Mouse (Mus musculus): ENCODE results near the gene Naa25.
"Not testable (repeated sequence)": the region's sequence is repeated elsewhere in the genome, so short reads cannot be mapped to it uniquely, and the experiment has no call there.

The Naa25 gene

DNA sequence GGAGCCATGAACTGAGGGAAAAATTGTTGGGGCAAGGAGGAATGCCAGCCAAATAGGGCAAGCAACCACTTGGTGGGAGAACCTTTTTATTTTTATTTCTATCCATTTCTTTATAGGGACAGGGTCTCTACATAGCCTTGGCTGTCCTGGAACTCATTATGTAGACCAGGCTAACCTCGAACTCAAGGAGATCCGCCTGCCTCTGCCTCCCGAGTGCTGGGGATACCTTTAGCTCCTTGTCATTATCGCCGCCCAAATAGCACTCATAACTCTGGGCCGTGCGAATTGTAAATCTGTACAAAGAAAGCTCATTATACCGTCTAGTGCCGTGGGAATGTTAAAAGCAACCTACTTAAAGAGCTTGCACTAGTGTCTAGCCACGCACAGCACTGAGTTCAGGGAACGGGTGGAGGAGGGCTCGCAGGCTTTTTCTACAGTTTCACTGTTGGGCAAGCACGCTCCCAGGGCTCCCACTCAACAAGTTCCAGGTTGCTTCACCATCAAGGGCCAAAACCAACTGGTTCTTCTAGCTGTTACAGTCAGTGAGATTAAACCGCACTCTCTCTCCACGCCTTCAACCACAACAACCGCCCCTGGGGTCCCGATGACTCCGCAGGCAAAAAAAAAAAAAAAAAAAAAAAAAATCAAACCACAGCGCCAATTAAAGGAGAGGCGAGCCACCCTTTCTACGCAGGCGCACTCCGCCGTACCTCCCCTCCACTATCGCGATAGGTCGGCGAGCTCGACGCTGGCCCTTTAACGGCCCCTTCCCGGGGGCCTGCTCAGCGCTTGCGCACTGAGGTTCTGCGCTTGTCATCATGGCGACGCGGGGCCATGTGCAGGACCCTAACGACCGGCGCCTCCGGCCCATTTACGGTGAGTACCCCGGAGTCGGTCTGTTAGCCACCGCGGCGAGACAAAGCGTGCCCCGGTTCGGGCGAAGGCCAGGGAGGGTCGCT is at the start of gene Naa25:
Gene Naa25, plus strand, starts transcription at position 750 of the 959 bp plus-strand sequence.
- DNase-seq (ENCODE audit: low read depth, low spot score): peak; percentile 96

DNA sequence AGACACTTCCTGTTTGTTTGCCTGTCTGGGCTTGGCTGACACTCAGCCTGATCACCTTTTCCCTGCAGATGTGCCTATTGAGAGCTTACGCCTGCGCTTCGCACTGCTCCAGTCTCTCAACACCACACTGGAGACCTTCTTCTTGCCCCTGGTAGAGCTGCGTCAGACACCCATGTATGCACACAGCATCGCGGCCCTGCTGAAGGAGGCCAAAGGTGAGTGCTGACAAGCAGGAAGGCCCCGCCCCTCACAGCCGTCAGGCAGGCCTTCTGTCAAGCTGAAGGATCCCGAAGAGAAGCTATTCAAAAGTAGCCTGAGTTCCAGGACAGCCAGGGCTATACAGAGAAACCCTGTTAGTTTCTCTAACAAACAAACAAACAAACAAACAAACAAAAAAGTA is 38.5 kb upstream of the Naa25 start:
- no peak for DNase-seq (ENCODE audit: low read depth, low spot score)

DNA sequence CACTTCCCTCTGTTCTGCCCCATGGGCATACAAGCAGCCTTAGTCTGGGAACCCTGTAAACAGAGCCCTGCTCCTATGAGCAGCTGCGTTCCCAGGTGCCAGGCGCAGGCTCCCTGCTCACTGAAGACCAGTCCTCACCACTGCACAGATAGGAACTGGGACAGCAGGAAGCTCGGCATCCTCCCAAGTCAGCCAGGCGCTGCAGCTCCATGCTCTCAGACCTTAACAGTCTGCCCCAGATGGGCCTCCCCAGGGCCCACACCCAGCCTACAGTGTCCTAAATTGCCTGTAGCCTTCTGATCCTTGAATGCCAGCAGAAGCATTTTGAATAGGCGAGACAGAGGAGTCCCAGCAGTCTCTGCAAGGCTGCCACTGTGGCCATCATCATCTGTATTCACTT is 36.0 kb upstream of the Naa25 start:
- no peak for DNase-seq (ENCODE audit: low read depth, low spot score)

DNA sequence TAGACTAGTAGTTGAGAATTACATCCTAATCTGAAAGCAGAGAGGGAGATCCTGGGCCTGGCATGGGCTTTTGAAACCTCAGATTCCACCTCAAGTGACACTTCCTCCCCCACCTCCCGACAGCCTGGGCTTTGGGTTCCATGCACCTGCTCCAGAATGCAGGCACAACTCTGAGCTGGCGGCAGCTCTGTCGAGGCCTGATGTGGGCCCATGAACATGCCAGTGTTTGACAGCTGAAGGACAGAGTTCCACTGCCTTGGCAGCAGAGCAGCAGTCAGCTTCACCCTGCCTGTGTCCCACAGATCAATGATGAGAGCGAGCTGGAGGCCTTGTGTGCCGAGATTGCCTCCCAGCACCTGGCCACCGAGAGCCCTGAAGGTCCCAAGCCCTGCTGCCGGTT is 34.3 kb upstream of the Naa25 start:
- DNase-seq (ENCODE audit: low read depth, low spot score): no peak

DNA sequence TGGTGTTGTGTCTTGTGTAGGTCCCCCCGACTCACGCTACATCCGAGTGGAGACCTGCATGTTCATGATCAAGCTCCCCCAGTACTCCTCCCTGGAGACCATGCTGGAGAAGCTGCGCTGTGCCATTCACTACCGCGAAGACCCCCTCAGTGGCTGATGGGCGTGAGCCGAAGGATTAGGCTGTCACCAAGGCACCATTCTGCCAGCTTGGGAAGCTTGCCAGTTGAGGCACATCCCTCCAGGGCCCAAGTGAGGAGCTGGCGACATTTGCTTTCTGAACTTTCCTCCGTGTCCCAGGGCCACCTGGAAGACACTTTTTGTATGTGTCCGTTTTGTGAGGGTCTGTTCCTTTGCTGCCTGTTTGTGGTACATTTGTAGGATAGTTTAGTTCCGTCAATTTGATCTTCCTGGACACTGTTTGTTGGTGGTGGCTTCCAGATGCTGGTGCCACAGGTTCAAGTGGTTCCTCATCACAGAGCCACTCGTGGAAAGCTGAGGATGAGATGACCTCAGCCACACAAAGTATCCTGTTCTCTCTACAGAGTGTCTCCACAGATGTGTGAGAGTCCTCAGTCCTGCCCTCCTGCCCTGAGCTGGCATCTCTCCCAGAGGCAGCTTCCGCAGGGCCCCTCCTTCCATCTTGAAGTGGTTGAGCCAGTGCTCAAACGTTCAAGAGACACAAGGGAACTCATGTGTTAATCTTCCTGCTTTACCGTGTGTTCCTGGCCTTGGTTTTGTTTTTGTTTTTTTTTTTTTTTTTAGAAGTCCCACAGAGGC is 31.1 kb upstream of the Naa25 start:
- DNase-seq (ENCODE audit: low read depth, low spot score): no peak

DNA sequence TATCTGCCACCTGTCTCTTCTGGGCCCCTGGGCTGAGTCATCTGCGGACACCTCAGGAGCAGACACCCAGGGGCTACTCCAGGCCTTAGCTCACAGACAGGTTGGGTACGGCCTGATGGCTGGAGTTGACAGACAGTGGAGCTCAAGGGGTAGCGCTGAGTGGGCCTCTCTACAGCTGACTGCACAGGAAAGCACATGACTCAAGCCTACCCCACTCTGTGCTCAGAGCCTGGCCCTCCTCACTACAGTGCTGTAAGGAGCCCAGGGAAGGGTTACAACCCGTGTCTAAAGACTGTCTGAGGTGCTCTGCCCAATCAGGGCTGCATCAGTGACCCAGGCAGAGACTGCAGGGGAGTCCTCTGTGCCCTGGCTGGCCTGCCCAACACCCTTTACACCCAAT is 30.5 kb upstream of the Naa25 start:
- no peak for DNase-seq (ENCODE audit: low read depth, low spot score)

DNA sequence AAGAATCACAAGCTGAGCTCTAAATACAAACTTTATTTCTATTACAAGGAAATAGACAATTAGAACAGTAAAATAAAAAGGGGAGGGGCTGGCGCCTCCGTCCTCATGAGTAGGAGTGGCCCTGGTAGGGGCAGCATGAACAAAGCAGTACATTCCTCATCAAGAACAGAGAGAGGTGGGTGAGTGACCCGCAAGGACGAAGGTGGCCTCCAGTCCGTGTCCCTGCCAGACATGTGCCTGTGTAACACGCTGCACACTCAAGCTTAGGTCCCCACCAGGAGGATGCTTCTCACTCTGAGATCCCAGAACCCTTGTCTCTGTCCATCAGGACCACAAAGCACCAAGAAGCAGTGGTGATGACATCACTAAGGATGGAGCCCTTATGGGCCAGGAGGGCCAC is 26.0 kb upstream of the Naa25 start:
- no peak for DNase-seq (ENCODE audit: low read depth, low spot score)

DNA sequence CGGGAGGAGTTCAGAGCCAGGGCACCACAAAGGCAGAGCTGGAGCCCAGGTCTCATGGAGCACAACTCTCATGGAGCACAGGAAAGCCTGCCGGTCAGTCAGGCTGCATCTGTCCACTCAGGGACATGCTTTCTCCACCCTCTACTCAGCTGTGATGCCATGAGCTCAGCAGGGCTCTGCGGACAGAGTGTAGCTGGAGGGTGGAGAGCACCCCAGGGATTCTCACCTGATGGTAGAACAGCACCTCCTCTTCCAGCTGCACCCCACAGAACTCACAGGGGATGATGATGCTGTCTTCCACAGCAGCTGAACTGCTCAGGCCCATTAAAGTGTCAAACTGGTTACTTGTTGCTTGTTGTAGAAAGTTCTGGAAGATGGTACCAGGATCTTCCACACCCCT is 22.9 kb upstream of the Naa25 start:
- no peak for DNase-seq (ENCODE audit: low read depth, low spot score)

DNA sequence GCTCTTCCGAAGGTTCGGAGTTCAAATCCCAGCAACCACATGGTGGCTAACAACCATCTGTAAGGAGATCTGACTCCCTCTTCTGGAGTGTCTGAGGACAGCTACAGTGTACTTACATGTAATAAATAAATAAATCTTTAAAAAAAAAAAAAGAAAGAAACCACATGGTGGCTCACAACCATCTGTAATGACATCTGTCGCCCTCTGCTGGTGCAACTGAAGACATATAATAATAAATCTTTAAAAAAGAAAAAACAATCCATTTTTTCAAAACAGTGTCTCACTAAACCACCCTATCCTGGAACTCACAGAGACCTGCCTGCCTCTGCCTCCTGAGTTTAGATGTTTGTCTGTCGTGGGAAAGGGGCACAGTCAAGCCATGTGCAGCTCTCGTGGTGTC is 20.8 kb upstream of the Naa25 start:
- DNase-seq (ENCODE audit: low read depth, low spot score): not testable (repeated sequence)

DNA sequence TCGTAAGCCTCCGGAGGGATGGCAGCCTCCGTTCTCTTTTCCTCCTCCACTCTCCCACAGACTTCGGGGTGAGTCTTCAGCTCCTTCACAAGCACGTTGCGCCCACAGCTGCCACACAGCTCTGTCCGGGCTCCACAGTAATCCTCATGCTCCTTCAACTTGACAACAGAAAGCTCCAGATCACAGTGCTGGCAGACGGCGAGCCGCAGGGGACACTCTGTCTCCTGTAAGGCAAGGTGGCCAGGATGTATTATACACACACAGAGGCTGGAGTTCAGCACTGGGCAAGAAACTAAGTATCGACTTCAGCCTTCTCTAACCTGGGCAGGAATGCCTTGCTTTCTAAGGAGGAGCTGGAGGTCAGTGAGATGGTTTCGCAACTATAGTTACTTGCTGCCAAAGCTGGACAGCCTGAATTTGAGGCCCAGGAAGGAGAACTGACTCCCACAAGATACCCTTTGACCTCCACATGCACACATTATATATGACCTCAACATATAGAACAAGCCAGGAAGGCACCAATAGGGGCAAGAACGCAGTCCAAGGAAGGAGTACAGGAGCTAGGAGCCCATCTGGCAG is 19.0 kb upstream of the Naa25 start:
- no peak for DNase-seq (ENCODE audit: low read depth, low spot score)

DNA sequence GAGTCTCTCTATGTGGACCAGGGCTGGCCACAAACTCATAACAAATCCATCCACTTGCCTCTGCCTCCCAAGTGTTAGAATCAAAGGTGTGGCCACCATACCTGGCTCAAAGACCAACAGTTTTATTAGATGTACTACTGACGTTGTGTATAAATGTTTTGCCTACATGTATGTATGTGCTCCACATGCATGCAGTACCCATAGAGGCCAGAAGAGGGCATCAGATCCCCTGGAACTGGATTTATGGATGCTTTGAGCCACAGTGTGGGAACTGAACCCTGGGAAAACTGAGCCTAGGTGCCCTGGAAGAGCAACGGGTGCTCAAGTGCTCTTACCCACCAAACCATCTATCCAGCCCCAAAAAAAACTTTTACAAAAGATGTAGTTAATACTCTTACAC is 17.0 kb upstream of the Naa25 start:
- no peak for DNase-seq (ENCODE audit: low read depth, low spot score)

DNA sequence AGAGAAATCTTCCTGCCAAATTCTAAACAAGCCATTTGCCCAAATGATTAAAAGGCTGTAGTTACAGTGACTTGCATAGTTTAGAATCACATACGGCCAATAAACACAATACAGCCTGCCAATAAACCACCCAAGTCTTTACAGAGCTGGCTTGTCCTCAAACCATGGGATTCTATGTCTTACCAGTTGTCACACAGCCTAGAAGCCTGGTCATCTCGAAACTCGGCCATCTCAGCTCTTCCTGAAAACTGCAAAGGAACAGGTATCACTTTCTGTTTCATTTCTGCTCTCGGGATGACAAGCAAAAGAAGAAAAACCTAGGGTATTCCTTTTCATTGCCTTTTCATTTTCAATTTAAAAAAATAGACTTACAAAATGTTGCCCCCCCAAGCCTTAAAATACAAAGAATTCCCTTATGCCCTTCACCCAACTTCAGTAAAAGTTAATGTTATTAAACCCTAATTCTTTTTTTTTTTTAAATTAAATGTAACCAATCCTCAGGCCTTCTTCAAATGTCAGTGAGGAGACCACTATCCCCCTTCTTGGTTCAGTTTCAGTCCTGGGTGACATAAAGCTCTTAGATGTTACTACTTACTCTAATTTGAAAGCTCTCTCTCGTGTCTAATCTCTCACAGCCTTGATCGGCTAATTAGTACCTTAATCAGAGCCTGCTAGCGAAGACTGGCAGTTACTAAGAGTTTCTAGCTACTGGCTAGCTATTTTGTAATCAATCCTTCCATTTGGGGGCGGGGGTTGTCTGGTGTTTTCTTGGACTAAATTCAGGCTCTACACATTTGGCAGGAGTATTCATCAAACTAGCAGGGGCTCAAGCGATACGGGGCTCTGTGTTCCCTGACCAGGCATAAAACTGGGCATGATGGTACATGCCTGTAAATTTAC is 13.6 kb upstream of the Naa25 start:
- no peak for DNase-seq (ENCODE audit: low read depth, low spot score)

DNA sequence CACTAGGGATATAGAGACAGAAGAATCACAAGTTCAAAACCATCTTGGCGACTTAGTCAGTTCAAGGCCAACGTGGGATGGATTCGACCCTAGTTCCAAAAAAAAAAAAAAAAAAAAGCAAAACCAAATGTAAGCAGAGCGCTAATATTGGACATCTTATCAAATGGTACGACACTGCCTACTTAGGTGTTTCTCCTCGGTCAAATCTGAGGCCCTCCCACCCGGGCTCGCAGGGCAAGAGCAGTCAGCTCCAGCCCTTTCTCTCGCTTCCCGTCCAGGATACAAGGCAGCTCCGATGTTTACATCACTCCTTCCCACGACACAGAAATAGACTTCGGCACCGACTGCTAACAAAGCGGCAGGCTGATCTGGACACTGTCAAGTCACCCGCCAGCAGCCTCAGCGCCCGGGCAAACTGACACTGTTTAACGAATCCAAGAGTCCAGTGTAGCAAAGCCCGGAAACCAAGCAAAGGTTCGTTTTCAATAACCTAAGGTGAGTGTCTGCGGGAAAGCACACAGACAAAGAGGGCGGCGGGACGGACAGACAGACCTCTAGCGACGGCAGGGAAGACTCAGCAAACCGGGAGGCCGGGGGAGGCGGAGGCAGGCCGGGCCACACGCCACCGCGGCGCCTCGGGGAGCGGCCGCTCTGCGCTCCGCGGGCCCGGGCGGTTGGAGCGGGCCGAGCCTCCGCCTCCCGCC is 12.8 kb upstream of the Naa25 start:
- DNase-seq (ENCODE audit: low read depth, low spot score): no peak

DNA sequence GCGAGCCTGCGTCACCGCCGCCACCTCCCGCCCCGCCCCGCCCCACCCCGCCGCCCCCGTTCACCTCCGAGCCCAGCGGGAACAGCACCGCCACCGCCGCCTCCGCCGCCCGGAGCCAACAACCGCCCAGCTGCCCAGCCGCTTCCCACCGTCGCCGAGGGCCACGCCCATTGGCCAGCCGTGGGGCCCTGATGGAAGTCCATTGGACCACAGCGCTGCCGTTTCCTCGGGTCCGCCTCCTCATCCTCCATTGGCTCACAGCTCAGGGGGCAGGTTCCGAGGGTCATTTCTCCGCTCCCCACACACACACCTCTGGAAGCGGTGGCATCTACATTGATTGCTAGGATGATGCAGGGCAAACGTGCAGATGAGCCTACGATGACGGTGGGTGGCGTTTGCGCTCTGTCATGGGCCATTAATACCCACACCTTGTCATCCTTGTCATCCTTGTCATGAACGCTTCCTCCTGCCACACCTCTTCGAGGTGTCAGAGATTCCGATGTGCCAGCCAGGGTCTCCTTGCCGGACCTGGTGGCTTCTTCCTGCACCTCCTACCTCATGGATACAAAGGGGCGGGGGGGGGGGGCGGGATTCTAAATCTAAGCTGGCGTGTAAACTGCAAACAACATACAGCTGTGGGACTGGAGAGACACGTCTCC is 12.1 kb upstream of the Naa25 start, which contains the start of gene Trafd1:
Gene Trafd1, minus strand, starts transcription at position 172 of the 659 bp plus-strand sequence.
- peak; percentile 87 for DNase-seq (ENCODE audit: low read depth, low spot score)

DNA sequence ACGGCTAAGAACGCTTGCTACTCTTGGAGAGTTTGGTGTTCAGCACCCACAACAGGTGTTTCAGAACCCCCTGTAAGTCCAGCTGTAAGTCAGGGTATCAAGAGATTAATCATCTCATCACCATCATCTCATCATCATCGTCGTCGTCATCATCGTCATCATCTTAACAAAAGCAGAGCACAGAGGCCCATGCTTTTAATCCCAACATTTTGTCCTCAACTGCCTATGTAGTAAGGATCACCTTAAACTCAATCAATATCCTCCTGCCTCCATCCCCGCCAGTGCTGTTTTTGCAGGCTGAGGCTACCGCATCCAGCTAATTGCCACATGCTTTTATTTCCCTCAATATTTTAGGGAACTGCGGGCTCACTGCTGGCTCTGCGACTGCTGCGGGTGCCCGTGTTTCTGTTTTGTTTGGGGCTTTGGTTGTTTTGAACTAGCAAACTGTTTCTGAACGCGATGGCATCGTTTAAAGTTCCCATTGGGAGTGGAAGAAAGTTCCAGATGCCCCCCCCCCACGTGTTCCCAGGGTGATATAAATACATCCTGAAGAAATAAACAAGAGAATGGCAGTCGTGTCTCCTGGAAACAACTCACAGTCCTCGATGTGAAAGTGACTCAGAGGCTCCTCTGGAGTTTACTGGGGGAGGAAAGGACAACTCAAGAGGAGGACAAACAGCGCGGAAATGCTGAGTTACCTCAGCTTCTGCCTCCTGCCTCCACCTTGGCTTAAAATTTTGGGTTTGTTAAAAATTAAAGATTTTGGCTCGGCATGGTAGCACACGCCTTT is 11.4 kb upstream of the Naa25 start:
- DNase-seq (ENCODE audit: low read depth, low spot score): no peak

DNA sequence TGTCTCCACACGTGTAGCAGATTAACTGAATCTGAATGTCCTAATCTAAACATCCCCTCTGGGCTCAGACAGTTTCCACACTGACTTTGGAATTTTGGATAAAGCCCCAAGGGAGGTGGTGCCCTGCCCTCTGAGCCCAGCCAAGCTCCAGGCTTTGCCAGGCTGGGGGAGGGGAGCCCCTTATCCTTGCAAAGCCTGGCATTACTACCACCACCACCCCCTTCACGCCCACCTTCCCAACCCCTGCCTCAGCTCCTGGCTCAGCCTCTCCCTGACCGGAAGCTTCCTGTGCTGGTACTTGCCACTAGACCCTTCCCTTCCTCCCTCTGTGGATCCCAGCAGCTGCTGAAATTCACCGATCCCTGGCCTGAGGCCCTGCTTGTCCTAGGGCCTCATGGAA is 10.6 kb upstream of the Naa25 start:
- DNase-seq (ENCODE audit: low read depth, low spot score): no peak

DNA sequence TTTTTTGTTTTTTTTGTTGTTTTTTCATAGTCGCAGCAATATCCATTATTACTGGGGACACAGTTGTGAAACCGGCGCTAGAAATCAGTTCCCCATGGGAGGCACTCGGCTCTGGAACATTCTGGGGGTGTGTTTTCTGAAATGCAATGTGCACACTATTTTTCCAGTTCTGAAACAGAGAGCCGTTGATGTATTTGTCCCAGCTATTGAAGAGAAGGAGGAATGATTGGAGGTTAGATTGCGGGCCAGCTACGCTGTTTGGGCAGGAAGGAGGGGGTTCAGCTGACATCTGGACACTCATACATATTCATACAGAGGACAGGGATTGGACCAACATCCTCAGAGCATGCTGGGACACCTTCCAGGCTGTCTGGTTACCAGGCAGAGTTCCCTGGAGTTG is 8.6 kb upstream of the Naa25 start:
- no peak for DNase-seq (ENCODE audit: low read depth, low spot score)

DNA sequence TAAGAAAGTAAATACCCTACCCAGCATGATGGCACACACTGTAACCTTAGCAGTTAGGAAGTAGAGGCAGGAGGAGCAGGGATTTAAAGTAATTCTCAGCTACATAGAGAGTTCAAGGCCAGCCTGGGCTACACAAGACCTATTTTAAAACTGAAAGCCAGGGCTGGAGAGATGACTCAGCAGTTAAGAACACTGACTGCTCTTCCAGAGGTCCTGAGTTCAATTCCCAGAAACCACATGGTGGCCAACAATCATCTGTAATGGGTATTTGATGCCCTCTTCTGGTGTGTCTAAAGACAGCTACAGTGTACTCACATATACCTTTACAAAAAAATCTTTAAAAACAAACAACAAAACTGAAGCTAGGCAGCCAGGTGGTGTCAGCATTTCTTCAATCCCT is 8.0 kb upstream of the Naa25 start:
- DNase-seq (ENCODE audit: low read depth, low spot score): no peak

DNA sequence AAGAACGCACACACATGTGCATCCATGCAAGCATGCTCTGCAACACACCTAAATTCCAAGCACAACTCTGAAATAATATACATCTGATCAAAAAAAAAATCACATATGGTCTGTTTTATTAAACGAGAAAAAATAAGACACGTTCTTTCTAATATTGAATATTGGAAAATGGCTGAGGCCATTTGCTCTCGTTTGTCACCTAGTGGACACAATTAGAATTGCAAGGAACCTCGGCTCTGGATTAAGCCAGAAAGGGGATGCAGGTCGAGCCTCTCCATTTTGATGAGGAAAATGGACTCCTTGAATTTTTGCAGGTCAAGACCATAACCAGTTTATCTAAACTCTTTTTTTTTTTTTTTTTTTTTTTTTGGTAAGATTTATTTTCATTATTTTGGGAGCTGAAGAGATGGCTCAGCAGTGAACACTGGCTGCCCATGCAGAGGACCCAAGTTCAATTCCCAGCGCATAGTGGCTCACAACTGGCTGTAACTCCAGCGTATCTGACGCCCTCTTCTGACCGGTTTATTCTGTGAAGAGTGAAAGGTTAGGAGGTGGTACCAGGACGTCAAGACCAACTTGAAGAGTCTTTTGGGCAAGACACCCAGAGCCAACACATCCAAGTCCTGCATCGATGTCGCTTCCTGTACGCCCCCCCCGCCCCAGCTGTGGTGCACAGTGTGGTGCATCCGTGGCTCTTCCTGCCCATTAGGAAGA is 4.9 kb upstream of the Naa25 start:
- DNase-seq (ENCODE audit: low read depth, low spot score): no peak

Measured in embryo, embryonic 11.5 days (tissue).